Mouse (Mus musculus) thymus, postnatal 10 days (tissue): ENCODE measurements around the gene Cuedc1.
A peak's percentile ranks its signal among the peaks of the same experiment; 100 is the strongest.

ENCODE experiments used
- DNase-seq, 2 experiments: peaks; one replicate each; pipeline ENCODE4 v3.0.0; 2021; ENCODE audit warnings: low spot score in 2 of 2

Cuedc1 gene

GRCm38 (mm10) chr11:88235221-88236203 lies 137.7 kb downstream of the Cuedc1 start:
- peak in 1 of 2 experiments; percentile 20 for DNase-seq

GRCm38 (mm10) chr11:88240275-88240674 lies 142.4 kb downstream of the Cuedc1 start:
- no peak for DNase-seq

GRCm38 (mm10) chr11:88240736-88241353 lies 143.0 kb downstream of the Cuedc1 start:
- no peak for DNase-seq

GRCm38 (mm10) chr11:88241468-88242301 lies 143.8 kb downstream of the Cuedc1 start:
- no peak for DNase-seq
